Mouse (Mus musculus): ENCODE measurements around the gene Triobp.

DNA sequence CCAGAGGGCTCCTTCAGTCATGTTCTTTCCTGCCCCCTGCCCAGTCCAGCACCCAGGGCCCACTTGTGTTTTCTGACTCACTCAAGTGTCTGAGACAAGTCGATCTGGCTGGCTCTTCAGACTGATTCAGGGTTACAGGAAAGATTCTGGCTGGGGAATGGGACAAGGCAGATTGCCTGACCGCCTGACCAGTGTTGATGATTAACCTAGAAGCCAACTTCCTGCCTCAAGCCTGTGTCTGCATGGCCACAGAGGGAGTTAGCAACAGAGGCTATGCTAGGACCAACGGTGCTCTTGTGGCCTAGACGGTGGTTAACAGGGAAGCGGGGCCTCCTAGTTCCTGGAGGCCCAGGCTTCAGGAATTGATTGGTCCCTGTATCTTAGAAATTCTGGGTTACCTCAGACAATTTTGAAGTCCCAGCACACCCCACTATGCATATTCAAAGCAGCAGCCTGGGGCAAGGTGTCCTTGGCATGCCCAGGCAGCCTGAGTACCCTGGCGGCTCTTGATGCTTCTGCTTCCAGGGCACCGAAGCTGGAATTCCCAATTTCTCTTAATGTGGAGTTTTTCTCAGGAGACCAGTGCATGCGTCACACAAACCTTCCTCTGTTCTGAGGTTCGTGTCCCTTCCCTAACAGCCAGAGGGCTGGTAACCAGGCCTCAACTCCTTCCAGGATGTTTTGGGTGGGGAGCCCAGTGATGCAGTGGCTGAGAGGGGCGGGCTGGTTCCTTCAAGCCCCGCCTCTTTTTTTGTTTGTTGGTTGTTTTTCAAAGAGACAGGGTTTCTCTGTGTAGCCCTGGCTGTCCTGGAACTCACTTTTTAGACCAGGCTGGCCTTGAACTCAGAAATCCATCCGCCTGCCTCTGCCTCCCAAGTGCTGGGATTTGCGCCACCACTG lies 104.2 kb downstream of the Triobp start:
- no peak; the same call in 1 of the 2 replicates for TF ChIP-seq CTCF (IDR thresholded peaks at IDR 0.05; ENCODE audit: low read depth)
- TF ChIP-seq EP300 (optimal IDR thresholded peaks at IDR 0.05): no peak
